Mouse (Mus musculus) frontal cortex, adult 2 months (tissue): ENCODE data around the gene Ppm1g. TPM values are rescaled to one million over a fixed set of nuclear protein-coding genes. Genes with fewer than 3 reads are reported as not detected.

Experiments used
- polyA plus RNA-seq: library from polyadenylated mRNA; depleted of rRNA; stranded (reverse); fragments of >200 nt; gene quantifications from 2 replicates; pipeline ENCODE4 v1.2.3, GENCODE M21; 2012; rRNA removed

Ppm1g gene
- polyA plus RNA-seq, 1 experiment: 98.9 TPM

Other genes starting within 250 kb of the Ppm1g start
- 175 TPM in 2 replicates for gene Atraid, start 172.4 kb downstream of the Ppm1g start, polyA plus RNA-seq
- 33.1 and 35.2 TPM in 2 replicates for gene Slc5a6, start 171.8 kb downstream of the Ppm1g start, polyA plus RNA-seq
- gene Cad, start 165.9 kb downstream of the Ppm1g start, polyA plus RNA-seq: 14.8 and 18.0 TPM in 2 replicates
- gene Dnajc5g, start 114.4 kb downstream of the Ppm1g start, polyA plus RNA-seq: not detected in 2 replicates
- gene Slc30a3, start 112.5 kb downstream of the Ppm1g start, polyA plus RNA-seq: 140 and 173 TPM in 2 replicates
- 0.64 and 2.0 TPM in 2 replicates for gene Trim54, start 104.0 kb downstream of the Ppm1g start, polyA plus RNA-seq
- 2.0 and 2.7 TPM in 2 replicates for gene Ucn, start 81.9 kb downstream of the Ppm1g start, polyA plus RNA-seq
- 98.3 and 108 TPM in 2 replicates for gene Mpv17, start 66.4 kb downstream of the Ppm1g start, polyA plus RNA-seq
- 3.0 and 4.0 TPM in 2 replicates for gene Gm29609, start 40.8 kb downstream of the Ppm1g start, polyA plus RNA-seq
- 80.3 and 89.9 TPM in 2 replicates for gene Gtf3c2, start 40.5 kb downstream of the Ppm1g start, polyA plus RNA-seq
- gene Snx17, start 27.5 kb downstream of the Ppm1g start, polyA plus RNA-seq: 86.9 and 89.2 TPM in 2 replicates
- gene Eif2b4, start 27.3 kb downstream of the Ppm1g start, polyA plus RNA-seq: 50.6 and 63.3 TPM in 2 replicates
- 44.6 and 47.2 TPM in 2 replicates for gene Zfp513, start 18.4 kb downstream of the Ppm1g start, polyA plus RNA-seq
- gene Nrbp1, start 20.2 kb upstream of the Ppm1g start, polyA plus RNA-seq: 99.9 and 116 TPM in 2 replicates
- not detected in 2 replicates for gene Gm9970, start 20.5 kb upstream of the Ppm1g start, polyA plus RNA-seq
- gene Krtcap3, start 31.0 kb upstream of the Ppm1g start, polyA plus RNA-seq: 3.0 and 3.2 TPM in 2 replicates
- gene Ift172, start 70.4 kb upstream of the Ppm1g start, polyA plus RNA-seq: 69.6 and 78.0 TPM in 2 replicates
- gene Fndc4, start 75.4 kb upstream of the Ppm1g start, polyA plus RNA-seq: 132 and 178 TPM in 2 replicates
- 0.16 and 0.23 TPM in 2 replicates for gene Gckr, start 76.8 kb upstream of the Ppm1g start, polyA plus RNA-seq
- 46.1 and 51.9 TPM in 2 replicates for gene Zfp512, start 231.7 kb upstream of the Ppm1g start, polyA plus RNA-seq